Mouse (Mus musculus) retina, embryonic 14.5 days (tissue): ENCODE data around the gene Lrmda.
A peak's percentile ranks its signal among the peaks of the same experiment; 100 is the strongest.

Experiments used
- DNase-seq: peaks from one replicate; pipeline ENCODE4 v3.0.0-alpha.2; 2015; ENCODE audit warnings: low spot score

Lrmda gene

DNA sequence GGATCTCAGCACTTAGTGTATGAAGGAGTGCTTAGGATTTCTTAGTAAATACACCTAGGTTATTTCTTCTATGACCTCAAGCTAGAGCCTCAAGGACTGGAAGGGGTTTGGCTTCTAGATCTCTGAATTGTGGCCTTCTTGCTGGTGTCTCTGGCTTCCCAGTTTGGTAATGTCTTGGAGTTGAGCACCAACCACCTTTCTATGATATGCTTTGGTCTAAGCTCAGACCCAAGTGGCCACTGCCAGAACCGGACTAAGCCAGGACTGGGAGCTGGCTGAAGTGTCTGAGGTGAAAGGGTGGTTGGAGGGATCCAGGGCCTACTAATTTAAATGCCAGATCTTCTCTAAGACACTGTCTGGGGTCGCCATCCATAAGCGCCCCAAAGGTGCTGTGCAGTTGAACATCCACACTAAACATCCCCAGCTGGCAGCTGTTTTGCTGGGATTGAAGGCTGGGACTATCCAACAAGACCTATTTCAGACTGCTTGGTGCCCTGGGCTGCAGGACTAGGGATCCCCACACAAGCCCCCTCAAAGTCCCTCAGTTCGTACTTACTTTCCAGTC lies 27.1 kb upstream of the Lrmda start:
- peak; percentile 7 for DNase-seq

DNA sequence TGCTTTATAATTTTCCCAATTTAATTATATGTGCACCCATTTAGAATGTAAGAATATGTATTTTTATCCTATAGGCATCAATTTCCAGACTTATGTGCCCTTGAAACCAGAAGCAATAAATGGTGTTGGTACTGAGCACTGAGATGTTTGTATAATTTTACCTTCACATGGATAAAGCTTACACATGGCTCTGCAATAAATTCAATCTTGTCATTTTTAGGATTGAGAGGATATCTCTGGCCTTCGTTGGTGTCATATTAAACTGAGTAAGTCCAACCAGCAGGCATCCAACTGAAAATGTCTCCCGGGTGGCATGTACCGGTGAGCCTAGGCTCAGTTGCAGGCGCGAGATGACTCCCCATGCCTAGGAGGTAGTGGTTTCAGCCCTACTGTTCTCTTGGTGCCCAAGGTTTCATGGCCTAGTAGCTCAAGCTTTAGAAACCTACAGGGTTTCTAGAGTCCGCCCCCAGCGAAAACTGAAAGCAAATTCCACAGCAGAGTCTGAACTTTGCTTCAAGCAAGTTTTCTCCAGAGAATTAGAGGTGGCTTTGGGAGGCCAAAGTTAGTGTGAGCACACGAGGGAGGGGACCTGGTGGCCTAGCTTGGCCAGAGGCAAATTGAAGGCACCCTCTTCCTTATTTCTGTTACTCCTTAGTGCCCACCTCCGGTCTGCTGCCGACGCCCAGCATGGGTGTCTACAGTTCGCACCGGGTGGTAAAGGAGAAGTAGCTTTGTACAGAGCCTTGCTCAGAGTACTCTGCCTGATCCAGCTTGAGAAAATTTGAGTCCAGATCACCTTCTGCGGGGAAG lies 26.1 kb upstream of the Lrmda start:
- peak; percentile 28 for DNase-seq

DNA sequence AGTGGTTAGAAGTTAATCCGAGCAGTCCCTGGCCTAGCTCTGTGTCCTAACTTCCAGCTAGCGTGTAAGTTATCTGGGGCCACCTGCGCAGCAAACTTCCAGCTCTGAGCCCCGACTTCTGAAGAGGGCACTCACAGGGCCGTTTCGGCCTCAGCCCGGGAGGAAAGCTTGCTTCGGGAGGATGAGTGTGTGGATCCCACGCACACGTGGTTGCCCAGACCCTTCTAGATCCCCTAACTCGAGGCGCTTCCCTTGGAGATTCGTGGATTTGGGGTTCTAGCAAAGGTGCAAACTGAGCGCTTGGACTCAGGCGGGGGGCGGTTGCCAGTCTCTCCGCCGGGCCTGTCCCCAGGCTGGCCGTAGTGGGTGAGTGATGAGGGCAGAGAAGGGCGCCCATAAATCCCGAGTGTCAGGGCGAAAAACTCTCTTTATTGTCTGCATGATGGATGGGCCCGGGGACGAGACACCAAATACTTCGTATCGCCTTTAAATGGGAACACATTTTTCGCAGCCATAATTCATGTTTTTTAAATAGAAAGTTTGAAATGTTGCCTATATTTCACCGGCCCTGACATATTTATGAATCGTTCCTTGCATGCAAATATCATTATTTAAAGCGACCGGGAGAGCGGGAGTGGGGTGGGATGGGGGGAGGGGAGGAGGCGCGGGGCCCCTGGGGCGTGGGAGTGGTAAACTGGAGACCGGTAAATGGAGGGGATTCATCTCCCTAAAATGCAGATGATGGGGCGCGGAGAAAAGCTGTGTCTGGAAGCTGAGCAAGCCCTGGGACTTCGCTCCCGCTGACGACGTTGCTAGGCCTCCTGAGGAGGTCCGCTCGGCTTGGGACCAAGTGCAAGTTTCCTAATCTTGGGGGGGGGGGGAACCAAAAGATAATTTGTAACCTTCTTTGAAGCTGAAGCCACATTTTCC lies 25.2 kb upstream of the Lrmda start:
- DNase-seq = peak; percentile 16

DNA sequence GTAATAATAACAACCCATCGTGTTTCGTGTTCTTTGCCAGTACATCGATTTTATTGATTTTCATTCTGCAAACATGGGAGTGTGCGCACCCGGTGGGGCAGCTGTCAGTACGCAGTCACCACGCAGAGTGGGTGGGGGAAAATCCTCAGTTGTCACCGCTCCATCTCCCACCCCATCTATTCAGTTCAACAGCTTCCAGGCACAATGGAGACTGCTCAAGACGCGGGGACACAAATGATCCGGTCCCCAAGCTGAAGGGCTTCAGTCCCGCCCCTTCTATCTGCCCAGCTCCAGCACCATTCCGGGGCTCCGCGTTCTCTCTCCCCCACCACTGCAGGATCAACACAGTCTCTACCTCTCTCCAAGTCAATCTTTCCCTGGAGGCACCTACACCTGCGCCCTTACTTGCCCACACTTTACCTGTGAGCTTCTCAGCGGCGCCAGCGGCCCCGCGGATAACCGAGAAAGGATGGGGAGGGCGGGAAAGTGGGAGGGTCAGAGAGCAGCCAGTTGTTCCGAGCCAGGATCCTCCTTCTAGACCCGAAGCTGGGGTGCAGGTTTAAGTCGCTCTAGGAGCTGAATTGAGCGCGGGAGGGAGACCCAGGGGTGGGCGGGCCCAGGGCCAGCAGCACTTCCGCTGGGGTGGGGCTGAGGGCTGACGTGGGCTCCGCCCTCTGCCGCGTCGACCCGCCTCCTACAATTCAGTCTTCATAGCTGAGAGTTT lies 24.3 kb upstream of the Lrmda start:
- peak; percentile 74 for DNase-seq

DNA sequence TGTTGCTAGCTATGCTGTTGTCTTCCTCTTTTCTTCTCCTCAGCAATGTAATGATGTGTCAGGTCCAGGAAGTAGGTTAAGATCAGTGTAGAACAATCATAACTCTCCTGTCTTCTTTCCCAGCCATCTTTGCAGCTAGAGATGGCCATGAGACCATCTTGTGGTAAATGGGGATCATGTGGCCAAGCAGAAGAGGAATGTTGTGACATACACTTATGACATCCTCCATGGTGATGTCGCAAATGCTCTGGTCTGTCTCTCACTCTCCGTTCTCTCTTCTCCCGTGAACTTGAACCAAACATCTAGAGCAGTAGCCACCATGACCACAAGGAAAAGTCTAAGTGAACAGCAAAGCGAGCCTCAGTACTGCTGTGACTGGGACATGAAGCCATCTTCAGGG lies 19.9 kb upstream of the Lrmda start:
- no peak for DNase-seq

DNA sequence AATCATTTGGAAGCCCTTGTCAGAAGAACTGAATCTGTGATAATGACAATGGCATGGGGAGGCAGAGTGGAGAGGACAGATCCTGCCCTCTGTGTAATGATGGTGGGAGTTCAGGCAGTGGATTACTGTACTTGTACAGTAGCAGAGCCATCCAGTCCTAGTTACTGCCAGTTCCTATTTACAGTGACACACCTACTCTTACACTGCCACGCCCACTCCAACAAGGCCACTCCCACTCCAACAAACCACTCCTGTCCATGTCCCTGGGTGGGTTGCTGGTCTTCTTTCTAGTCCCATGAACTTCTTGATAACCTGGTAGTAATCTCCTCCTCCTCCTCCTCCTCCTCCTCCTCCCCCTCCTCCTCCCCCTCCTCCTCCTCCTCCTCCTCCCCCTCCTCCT lies 16.3 kb upstream of the Lrmda start:
- DNase-seq = no peak

DNA sequence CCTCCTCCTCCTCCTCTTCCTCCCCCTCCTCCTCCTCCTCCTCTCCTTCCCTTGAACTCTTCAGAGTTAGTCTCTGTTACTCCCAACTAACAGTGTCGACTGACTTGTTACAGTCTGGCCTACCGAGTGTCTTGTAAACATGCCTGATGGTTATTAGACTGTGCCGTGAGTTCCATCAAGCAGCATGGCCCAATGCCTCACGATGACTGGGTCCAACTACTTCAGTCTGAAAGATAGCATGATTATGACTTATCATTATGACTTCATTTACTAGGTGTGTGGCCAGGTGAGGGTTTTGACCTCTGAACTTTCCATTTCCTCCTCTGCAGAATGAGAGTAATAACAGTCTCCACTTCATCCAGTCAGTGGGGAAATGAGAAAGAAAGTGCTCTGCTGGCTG lies 15.9 kb upstream of the Lrmda start:
- no peak for DNase-seq

DNA sequence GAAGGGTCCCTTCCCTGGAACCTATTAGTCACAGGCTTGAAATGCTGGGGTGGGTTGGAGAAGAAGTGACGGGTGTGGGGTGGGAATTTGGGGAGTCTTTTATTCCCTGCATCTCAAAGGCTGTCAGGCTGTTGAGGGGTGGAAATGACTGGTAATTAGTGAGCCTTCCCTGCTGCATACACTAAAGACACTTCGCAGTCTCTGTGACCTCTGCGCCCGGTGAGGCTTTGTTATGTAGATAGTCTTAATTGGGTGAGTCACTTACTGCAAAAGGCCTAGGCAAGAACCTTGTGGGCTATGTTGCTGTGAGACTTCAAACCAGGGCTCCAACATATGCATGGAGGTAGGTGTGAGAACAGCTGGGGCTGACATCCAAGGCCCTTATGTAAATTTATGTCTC lies 14.6 kb upstream of the Lrmda start:
- DNase-seq = peak; percentile 28

DNA sequence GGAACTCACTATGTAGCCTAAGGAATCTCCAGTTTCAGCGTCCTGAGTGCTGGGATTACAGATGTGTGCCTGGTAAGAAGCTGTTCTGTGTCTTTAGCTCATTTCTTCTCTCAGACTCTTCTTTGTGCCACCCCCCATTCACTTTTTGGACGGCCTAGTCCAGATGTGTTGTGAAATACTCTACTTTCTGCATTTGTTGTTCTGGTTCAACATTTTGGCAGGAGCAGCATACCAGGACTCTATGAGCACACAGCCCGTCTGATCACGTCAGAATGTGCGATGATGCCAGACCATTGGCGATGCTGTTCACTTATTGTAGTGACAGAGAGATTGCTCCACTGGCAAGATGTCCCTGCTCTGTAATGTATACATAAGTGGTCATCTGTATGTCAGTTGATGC lies 12.5 kb upstream of the Lrmda start:
- DNase-seq = no peak

DNA sequence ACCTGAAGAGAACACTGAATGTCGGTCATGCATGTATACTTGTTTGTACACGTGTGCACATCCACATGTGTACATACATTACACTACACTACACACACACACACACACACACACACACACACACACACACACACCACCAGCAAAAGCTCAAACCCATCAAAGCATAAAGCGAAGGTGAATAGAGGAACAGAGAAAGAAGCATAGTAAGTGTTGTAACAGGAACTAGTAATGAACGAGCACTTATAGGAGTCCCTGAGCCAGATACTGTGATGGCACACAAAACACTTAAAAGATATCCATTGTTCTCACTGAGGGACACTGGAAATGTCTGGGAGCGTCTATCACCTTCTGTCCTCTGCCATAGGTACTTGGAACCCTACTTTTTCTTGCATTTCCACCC lies 5.2 kb upstream of the Lrmda start:
- DNase-seq = no peak

DNA sequence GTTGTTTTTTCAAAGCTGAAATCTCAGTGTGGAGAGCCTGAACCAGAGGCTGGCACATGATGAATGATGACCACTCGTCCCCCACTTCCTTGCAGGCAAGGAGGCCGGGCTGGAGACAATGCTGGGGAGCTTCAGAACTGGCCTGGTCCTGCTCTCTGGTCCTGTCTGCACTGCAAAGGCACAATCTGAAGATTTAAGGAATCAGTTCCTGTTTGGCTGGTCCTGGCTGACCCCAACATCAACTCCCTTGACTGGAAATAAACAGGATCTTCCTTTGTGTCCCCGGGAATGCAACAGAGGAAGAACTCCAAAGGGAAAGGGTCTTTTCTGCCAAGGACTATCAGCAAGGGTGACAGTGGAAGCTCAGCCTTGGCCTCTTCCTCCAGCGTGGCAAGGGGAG lies 4.7 kb upstream of the Lrmda start:
- no peak for DNase-seq

DNA sequence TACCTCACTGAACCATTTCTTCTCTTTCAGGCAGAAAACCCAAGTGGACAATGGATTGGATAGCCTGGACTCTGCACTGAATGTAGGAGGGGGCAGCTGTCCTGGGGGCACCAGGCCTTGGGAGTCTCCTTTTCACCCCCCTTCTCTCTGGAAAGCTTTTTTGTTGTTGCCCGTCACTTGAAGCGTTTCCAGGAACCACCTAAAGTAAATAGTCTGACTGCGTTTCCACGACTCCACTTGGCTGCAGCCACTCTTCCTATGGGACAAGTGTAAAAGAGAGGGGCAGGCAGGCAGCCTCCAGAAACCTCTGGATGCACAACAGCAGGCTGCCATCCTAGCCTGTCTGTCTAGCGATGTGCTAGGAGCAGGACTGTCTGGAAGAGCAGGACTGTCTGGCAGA lies 2.5 kb upstream of the Lrmda start:
- DNase-seq = no peak

DNA sequence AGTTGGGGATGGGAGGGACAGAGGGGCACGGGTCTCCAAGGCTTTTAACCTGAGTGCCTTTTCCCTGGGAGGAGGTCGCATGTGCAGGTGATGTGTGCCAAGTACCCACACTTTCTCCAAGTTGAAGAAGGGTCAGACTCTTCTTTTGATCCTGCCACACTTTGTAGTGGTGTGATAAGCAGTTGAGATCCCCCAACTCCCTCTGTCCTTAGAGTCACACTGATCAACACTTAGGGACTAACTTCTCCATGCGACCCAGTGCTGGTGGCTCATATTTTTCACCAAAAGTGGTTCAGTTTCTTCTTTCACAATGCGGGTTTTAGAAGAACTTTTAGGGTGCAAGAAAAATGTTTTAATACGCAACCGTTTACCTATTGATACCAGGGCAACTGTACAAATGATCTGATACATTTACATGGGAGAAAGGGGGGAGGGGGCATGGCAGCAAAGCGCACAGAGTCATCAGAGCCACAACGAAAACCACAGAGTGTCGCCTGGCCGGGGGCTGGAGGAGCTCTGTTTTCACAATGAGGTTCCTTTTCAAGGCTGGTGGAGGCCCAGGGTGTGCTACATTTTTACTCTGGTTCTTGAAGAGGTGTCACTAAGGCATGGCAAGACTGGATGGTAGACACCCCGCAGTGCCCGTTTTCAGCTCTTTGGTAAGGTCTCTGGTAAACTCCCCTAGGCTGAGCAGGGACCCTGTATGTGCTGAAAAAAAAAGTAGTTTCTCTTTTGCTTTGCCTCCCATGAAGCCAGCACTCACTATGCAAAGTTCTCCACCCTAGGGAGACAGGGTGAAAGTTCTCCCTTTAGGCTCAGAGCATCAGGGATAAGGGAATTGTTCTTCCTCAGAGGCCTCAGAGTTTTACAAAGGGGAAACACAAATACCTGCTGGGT lies 685 bp downstream of the Lrmda start:
- no peak for DNase-seq

DNA sequence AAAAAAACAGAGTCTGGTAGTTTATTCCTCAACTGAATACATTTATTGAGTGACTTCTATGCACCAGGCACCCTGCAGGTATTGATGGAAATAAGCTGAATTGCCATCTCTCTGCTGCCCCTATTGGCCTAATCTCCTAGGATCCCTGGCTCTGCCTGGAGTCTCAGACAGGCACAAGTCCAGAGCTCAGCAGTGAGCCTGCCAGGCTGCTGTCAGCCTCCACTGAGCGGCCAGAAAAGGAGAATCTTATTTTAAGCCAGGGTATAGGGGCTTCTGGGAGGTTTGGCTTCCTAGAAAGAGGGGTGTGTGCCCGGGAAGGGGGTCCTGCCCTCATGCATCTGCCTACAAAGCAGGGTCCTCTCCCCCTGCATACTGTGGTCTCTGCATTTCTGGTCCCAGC lies 1.4 kb downstream of the Lrmda start:
- DNase-seq = peak; percentile 66

DNA sequence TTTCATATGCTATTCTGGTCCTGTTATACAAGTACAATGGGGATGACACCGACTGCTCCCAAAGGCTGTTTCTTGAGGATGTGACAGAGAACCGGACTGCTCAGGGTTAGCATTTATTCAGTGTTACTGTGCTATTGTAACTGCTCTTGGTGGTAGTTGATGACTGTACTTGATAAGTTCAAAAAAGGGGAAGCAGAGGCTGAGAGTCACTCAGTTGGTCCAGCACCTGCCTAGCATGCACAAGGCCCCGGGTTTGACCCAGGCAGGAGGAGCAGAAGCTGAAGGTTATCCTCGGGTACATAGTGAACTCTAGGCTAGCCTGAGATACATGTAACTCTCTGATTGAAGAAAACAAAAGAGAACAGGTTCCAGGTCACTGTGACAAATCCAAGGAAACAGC lies 4.0 kb downstream of the Lrmda start:
- DNase-seq = no peak

DNA sequence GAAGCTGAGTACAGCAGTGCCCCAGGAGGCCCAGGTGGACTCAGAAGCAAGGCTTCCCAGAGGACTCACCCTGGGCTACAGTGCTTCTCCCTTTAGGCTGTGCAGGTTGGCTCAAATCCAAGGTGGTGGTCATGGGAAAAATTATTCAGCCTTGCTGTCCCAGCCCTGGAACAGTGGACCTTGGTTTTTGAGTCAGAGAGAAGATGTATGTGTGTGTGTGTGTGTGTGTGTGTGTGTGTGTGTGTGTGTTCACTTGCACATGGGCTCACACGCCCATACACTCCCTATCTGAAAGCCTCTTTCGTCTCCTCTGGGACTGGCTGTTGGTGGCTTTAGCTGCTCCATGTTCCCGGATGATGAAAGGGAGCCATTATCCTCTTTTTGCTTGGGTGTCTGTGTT lies 16.4 kb downstream of the Lrmda start:
- no peak for DNase-seq

DNA sequence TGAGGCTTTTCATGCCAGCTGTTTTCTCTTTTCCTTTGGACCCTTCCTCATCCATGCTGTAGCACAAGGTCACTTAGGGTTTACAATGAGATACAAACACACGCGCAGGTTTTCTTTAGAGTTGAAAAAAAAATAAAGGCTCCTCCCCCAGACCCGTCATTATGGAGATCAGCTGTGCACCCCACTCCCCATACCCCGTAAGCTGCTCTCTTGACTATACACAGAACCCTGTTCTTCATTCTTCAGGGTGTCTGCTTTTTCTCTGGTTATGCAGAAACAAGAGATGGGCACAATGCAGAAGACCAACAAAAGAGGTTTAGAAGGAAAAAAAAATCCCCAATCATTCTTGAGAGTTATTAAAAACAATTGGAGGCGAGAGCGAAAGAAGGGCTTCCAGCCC lies 16.8 kb downstream of the Lrmda start:
- DNase-seq = no peak

DNA sequence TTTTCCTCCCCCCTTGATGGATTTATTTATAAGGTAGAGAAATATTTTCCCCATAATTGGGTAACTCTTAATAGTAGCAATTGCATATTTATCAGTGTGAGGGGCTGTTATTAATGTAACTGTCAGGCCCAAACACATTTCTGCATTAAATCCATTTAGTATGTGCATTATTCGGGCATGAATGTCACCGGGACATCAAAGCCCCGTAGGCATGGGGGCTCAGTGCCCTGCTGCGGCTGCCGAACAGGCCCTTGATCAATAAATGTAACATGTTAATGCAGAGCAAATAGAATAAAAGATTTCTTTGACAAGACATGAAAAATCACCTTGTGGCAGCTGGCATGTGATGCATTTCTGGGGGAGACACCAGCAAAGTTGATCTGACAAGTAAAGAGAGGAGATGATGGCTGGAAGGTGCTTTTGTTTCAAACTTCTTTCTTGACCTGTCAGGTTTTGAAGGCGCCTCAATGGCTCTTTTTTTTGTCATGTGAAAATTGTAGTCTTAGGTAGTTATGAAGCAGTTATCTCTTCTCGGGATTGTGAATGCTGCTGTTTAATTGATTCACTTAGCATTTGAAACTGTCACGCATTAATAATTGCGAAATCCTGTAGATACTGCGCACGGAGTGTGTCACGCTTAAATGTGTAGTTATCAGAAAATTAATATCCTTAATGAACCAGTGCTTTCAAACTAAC lies 17.4 kb downstream of the Lrmda start:
- DNase-seq = no peak

DNA sequence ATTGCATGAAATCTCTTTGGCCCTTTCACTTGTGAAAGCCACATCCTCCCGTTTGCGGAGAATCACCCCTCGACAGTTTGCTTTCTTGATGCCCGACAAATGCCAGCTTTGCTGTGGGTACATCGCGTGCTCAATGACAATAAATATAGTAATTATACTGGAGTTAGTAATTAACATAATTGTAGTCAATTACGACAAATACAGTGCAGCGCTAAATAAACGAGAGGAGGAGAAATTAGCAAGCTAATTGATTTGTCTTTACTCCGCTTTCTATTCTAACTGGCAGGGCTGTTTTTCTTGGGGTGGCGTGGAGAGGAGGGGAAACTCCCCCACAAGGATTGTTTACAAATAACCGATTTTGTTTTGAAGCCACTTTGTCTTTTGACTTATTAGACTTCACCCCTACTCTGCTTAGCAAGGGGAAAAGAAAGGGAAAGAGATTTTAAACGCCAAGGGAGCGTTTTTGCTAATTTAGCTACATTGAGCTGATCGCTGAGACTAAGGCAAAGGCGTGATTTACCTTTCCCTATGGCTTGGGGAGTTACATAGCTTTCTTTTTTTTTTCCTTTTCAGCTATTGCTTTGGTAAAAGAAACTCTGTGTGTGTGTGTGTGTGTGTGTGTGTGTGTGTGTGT lies 18.1 kb downstream of the Lrmda start:
- DNase-seq = no peak

DNA sequence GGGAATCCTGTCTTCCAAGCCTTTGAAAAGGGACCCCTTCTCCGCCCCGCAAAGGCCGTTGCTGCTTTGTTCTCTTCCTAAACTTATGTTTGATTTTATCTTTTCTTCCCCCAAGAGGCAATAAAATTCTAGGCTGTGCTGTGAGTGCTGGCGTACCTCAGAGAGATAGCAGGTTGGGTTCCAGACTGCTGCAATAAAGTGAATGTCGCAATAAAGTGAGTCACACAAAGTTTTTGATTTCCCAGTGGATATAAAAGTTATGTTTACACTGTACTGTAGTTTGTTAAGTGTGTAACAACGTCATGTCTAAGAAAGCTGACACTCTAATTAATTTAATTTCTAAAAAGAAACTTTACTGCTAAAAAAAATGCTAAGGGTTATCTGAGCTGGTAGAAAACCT lies 22.6 kb downstream of the Lrmda start:
- no peak for DNase-seq
